Mouse (Mus musculus) intestine, embryonic 14.5 days (tissue): ENCODE results near the gene Katnal1. TPM values are rescaled to one million over a fixed set of nuclear protein-coding genes. Genes with fewer than 3 reads are reported as not detected.
A peak's percentile ranks its signal among the peaks of the same experiment; 100 is the strongest.

Source experiments
- ATAC-seq: fragments of 200-750 bp; cut with Nextera tagmentation; replicated peaks from 2 replicates; pipeline ENCODE4 v1.8.0; 2017; ENCODE audit warnings: low read depth, moderate number of reproducible peaks, moderate TSS enrichment, moderate library complexity; ENCODE audit not compliant: low FRiP score, low TSS enrichment
- DNase-seq: peaks from one replicate; pipeline ENCODE4 v3.0.0-alpha.2; 2018; ENCODE audit warnings: low spot score
- H3K27ac ChIP-seq: fragments of 300-500 bp; sonication (generic); 2 replicates; pipeline ENCODE4 v1.5.1; 2014; ENCODE audit warnings: low read depth, mild to moderate bottlenecking, control low read depth
- H3K27me3 ChIP-seq: fragments of 300-500 bp; sonication (generic); replicated peaks from 2 replicates; pipeline ENCODE4 v1.6.1; 2014; ENCODE audit warnings: low read length, control low read depth; ENCODE audit not compliant: control insufficient read depth, insufficient read depth
- H3K36me3 ChIP-seq: fragments of 300-500 bp; sonication (generic); 2 replicates; pipeline ENCODE4 v1.6.1; 2014; ENCODE audit warnings: low read length, control low read depth; ENCODE audit not compliant: control insufficient read depth, insufficient read depth
- H3K4me1 ChIP-seq: fragments of 300-500 bp; sonication (generic); replicated peaks from 2 replicates; pipeline ENCODE4 v1.6.1; 2014; ENCODE audit warnings: low read length, control low read depth, mixed read lengths; ENCODE audit not compliant: control insufficient read depth, insufficient read depth
- H3K4me2 ChIP-seq: fragments of 300-500 bp; sonication (generic); 2 replicates; pipeline ENCODE4 v1.6.1; 2014; ENCODE audit warnings: low read length
- H3K4me3 ChIP-seq: fragments of 300-500 bp; sonication (generic); 2 replicates; pipeline ENCODE4 v1.5.1; 2014; ENCODE audit warnings: low read depth, low read length, control low read depth, mixed read lengths
- H3K9ac ChIP-seq: fragments of 300-500 bp; sonication (generic); 2 replicates; pipeline ENCODE4 v1.6.1; 2014; ENCODE audit warnings: mild to moderate bottlenecking, low read length
- H3K9me3 ChIP-seq: fragments of 300-500 bp; sonication (generic); 2 replicates; pipeline ENCODE4 v1.6.1; 2016; ENCODE audit warnings: low read length, control low read depth; ENCODE audit not compliant: control insufficient read depth
- WGBS: fragments of 180-500 bp; shearing (Covaris S2); extraction: QIAGEN DNeasy Blood & Tissue Kit; methylation state at CpG from one replicate; pipeline ENCODE4 v1.1.7; 2014; 5-methylcytosine and 5-hydroxymethylcytosine counted together
- polyA plus RNA-seq: library from polyadenylated mRNA; unstranded; fragments of >200 nt; fragmentation: Nextera tagmentation; extraction: Ambion mirVana; gene quantifications from 2 replicates; pipeline ENCODE4 v1.2.1, GENCODE M21; 2014

Katnal1 gene
- polyA plus RNA-seq, 1 experiment from 2014 or later, result 10.9 TPM

- no peak for DNase-seq
- H3K4me2 ChIP-seq, result no peak overlapping the region
- WGBS, result 34% methylated on average over 7 of the region's 7 CpGs
Measured at GRCm38 (mm10) chr5:148968958-148969576, 39.9 kb upstream of the Katnal1 start.

GRCm38 (mm10) chr5:148968179-148968578 lies 39.1 kb upstream of the Katnal1 start:
- Histone ChIP-seq H3K4me1 (peaks cover 36% of the 10 kb centered on the region), H3K9ac (no peak overlapping the region), H3K4me3 (no peak overlapping the region), H3K4me2 (no peak overlapping the region), H3K9me3 (0 out of 2 replicates have a peak, but pooled peaks cover 2% of the 10 kb centered on the region), H3K27ac (no peak overlapping the region), H3K27me3 (no peaks in the 10 kb centered on the region), H3K36me3 (no peaks in the 10 kb centered on the region)
- 71% methylated on average over 5 of the region's 5 CpGs for WGBS
- ATAC-seq, result no peak
- DNase-seq, result no peak

More at GRCm38 (mm10) chr5:148968958-148969576, 39.9 kb upstream of the Katnal1 start:
- H3K9ac ChIP-seq, result no peak overlapping the region
- no peaks in the 10 kb centered on the region for H3K36me3 ChIP-seq
- no peaks in the 10 kb centered on the region for H3K27me3 ChIP-seq
- H3K4me1 ChIP-seq, result peaks cover 36% of the 10 kb centered on the region
- no peak for ATAC-seq
- no peaks in the 10 kb centered on the region for H3K9me3 ChIP-seq
- H3K4me3 ChIP-seq, result no peak overlapping the region
- peak overlapping the region; percentile 45; the same call in 1 of the 2 replicates for H3K27ac ChIP-seq

GRCm38 (mm10) chr5:148966395-148966794 lies 37.3 kb upstream of the Katnal1 start:
- Histone ChIP-seq H3K4me2 (peak overlapping the region; percentile 22), H3K4me3 (no peak overlapping the region), H3K9ac (no peak overlapping the region), H3K4me1 (peaks cover 36% of the 10 kb centered on the region), H3K27me3 (no peaks in the 10 kb centered on the region), H3K36me3 (no peaks in the 10 kb centered on the region), H3K9me3 (0 out of 2 replicates have a peak, but pooled peaks cover 2% of the 10 kb centered on the region), H3K27ac (peak overlapping the region; percentile 62)
- 50% methylated on average over 6 of the region's 6 CpGs for WGBS
- DNase-seq, result no peak
- no peak for ATAC-seq

DNA sequence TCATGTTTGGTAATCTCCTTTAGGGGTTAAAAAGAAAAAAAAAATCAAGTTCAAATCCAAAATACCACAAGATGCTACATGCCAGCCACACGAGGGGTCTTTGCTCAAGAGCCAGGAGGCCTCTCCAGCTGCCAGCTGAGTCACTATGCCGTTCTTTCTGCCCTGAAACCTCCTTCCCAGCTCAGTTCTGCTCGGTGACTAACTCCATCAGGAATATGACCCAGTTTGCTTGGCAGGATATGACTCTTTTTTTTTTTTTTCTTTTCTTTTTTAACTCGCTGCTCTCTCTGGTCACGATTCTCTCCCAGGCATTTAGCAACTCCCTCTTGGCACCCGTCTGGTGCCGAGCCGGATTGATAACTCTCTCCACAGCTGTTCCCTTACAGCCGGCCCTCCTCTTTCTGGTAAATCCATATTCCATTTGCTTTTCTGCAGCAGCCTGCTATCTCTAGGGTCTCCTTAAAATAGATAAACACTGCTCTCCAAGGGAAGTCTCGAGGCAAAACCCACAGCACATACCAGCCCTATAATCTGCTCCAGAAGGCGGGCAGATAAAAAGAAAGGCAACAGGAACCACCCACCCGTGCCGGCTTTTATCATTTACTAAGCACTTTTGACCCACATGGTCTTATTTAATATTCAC lies 36.7 kb upstream of the Katnal1 start:
- H3K27ac ChIP-seq, result peak overlapping the region; percentile 62
- no peak overlapping the region for H3K9ac ChIP-seq
- H3K27me3 ChIP-seq, result no peaks in the 10 kb centered on the region
- no peak overlapping the region for H3K4me3 ChIP-seq
- H3K9me3 ChIP-seq, result 0 out of 2 replicates have a peak, but pooled peaks cover 2% of the 10 kb centered on the region
- ATAC-seq (no peak), DNase-seq (no peak)
- peaks cover 36% of the 10 kb centered on the region for H3K4me1 ChIP-seq
- 11% methylated on average over 13 of the region's 13 CpGs for WGBS
- peak overlapping the region; percentile 22 for H3K4me2 ChIP-seq
- no peaks in the 10 kb centered on the region for H3K36me3 ChIP-seq

- H3K4me2 ChIP-seq, result no peak overlapping the region
- H3K4me3 ChIP-seq, result no peak overlapping the region
- DNase-seq (no peak), ATAC-seq (no peak)
- peak overlapping the region; percentile 62; the same call in 1 of the 2 replicates for H3K27ac ChIP-seq
- H3K9me3 ChIP-seq, result 0 out of 2 replicates have a peak, but pooled peaks cover 2% of the 10 kb centered on the region
- H3K9ac ChIP-seq, result no peak overlapping the region
- peaks cover 36% of the 10 kb centered on the region for H3K4me1 ChIP-seq
- 60% methylated on average over 15 of the region's 15 CpGs for WGBS
- no peaks in the 10 kb centered on the region for H3K27me3 ChIP-seq
- H3K36me3 ChIP-seq, result no peaks in the 10 kb centered on the region
Measured at GRCm38 (mm10) chr5:148965089-148965591, 36.0 kb upstream of the Katnal1 start.

- Histone ChIP-seq H3K36me3 (no peaks in the 10 kb centered on the region), H3K27me3 (no peaks in the 10 kb centered on the region), H3K4me1 (peaks cover 31% of the 10 kb centered on the region), H3K9me3 (0 out of 2 replicates have a peak, but pooled peaks cover 2% of the 10 kb centered on the region), H3K9ac (no peak overlapping the region), H3K27ac (no peak overlapping the region), H3K4me2 (no peak overlapping the region), H3K4me3 (no peak overlapping the region)
- no peak for ATAC-seq
- WGBS, result 69% methylated on average over 1 of the region's 1 CpGs
- DNase-seq, result no peak
Measured at GRCm38 (mm10) chr5:148964251-148964650, 35.1 kb upstream of the Katnal1 start.

DNA sequence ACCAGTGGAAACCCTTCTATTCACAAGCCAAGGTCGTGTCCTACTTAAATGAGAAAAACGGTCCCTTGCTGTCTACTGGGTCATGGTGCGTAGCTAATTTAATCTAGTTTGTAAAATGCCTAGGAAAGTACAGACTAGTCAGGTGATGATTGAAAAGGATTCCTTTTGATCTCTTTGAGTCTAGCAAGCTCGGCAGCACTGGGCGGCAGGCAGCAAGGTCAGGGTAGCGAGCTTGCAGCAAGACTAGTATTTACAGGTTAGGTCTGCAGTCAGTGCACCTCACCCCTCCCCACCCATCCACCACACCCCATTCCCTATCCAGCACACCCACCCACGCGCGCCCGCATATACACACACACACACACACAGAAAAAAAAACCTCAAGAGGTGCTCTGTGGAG lies 31.1 kb upstream of the Katnal1 start:
- H3K4me1 ChIP-seq, result peaks cover 13% of the 10 kb centered on the region; the same call in 1 of the 2 replicates
- no peak overlapping the region for H3K4me3 ChIP-seq
- no peaks in the 10 kb centered on the region for H3K27me3 ChIP-seq
- no peak overlapping the region for H3K27ac ChIP-seq
- no peaks in the 10 kb centered on the region for H3K36me3 ChIP-seq
- no peak overlapping the region for H3K9ac ChIP-seq
- DNase-seq, result no peak
- H3K9me3 ChIP-seq, result 0 out of 2 replicates have a peak, but pooled peaks cover 2% of the 10 kb centered on the region
- H3K4me2 ChIP-seq, result peak overlapping the region; percentile 97
- no peak for ATAC-seq
- 72% methylated on average over 10 of the region's 10 CpGs for WGBS

GRCm38 (mm10) chr5:148959068-148959990 lies 30.2 kb upstream of the Katnal1 start:
- H3K4me2 ChIP-seq, result peak overlapping the region; percentile 97
- 0 out of 2 replicates have a peak, but pooled peaks cover 2% of the 10 kb centered on the region for H3K9me3 ChIP-seq
- peak overlapping the region; percentile 71 for H3K27ac ChIP-seq
- peaks cover 7% of the 10 kb centered on the region; the same call in 1 of the 2 replicates for H3K4me1 ChIP-seq
- H3K9ac ChIP-seq, result peak overlapping the region; percentile 32; the same call in 1 of the 2 replicates
- DNase-seq (peak; percentile 76), ATAC-seq (peak; percentile 76)
- H3K36me3 ChIP-seq, result no peaks in the 10 kb centered on the region
- no peaks in the 10 kb centered on the region for H3K27me3 ChIP-seq
- peak overlapping the region; percentile 39 for H3K4me3 ChIP-seq
- WGBS, result 2% methylated on average over 39 of the region's 39 CpGs
